Mouse (Mus musculus): ENCODE data around the gene Dnase1. TPM values are rescaled to one million over a fixed set of nuclear protein-coding genes. Genes with fewer than 3 reads are reported as not detected.
"Not testable (repeated sequence)": the region's sequence is repeated elsewhere in the genome, so short reads cannot be mapped to it uniquely, and the experiment has no call there.

The Dnase1 gene
- polyA plus RNA-seq, 1 experiment from 2014 or later = 5.1 TPM

DNA sequence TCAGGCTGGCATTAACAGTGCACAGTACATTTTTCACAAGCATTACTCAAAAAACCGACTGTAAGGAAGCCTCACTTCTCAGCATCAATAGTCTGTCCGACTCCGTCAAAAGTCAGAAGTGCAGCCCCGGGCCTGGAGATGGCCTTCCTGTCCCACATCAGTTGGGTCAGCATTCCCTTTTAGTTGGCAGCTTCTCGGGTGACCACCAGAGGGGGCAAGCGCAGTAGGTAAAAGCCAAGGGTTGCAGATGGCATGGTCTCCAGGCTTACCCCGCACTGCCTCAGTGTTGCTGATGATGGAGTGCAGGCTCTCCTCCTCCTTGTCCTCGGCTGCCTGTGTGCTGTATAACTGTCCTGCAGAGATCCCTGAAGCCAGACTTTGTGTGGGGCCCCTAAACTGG lies 31.8 kb downstream of the Dnase1 start:
- peak; percentile 57; the same call in 1 of the 2 replicates for ATAC-seq (ENCODE audit: low read depth)
- Histone ChIP-seq H3K4me3 (ENCODE audit: low read depth, low read length) (no peak overlapping the region), H3K27ac (replicated peaks; ENCODE audit: low read depth, low read length) (no peak overlapping the region), H3K9ac (ENCODE audit: low read depth, low read length) (no peak overlapping the region), H3K27me3 (replicated peaks; ENCODE audit: control insufficient read depth, insufficient read depth, low read length) (no peaks in the 10 kb centered on the region), H3K9me3 (ENCODE audit: control insufficient read depth, low read length) (no peaks in the 10 kb centered on the region), H3K4me1 (ENCODE audit: control insufficient read depth, insufficient read depth, low read length) (no peaks in the 10 kb centered on the region), H3K36me3 (ENCODE audit: control insufficient read depth, insufficient read depth, low read length) (peaks cover 52% of the 10 kb centered on the region), H3K4me2 (ENCODE audit: low read depth, low read length) (no peak overlapping the region)
- WGBS = 73% methylated on average over 8 of the region's 8 CpGs
- DNase-seq (ENCODE audit: low spot score) = peak; percentile 17

GRCm38 (mm10) chr16:4074297-4074696 lies 37.6 kb downstream of the Dnase1 start:
- Histone ChIP-seq H3K27ac (replicated peaks; ENCODE audit: low read depth, low read length) (no peak overlapping the region), H3K27me3 (replicated peaks; ENCODE audit: control insufficient read depth, insufficient read depth, low read length) (no peaks in the 10 kb centered on the region), H3K9ac (ENCODE audit: low read depth, low read length) (no peak overlapping the region), H3K9me3 (ENCODE audit: control insufficient read depth, low read length) (no peaks in the 10 kb centered on the region), H3K36me3 (ENCODE audit: control insufficient read depth, insufficient read depth, low read length) (no peaks in the 10 kb centered on the region), H3K4me1 (ENCODE audit: control insufficient read depth, insufficient read depth, low read length) (peaks cover 7% of the 10 kb centered on the region), H3K4me3 (ENCODE audit: low read depth, low read length) (no peak overlapping the region), H3K4me2 (ENCODE audit: low read depth, low read length) (no peak overlapping the region)
- 56% methylated on average over 6 of the region's 6 CpGs for WGBS
- ATAC-seq (ENCODE audit: low read depth) (no peak), DNase-seq (ENCODE audit: low spot score) (no peak)

- H3K4me1 ChIP-seq (ENCODE audit: control insufficient read depth, insufficient read depth, low read length) = peaks cover 7% of the 10 kb centered on the region
- 71% methylated on average over 3 of the region's 3 CpGs for WGBS
Measured at GRCm38 (mm10) chr16:4074836-4075235, 38.1 kb downstream of the Dnase1 start.

GRCm38 (mm10) chr16:4077384-4078061 lies 40.8 kb downstream of the Dnase1 start, which contains the start of gene Trap1:
Gene Trap1, minus strand, starts transcription at chr16:4077827.
- ATAC-seq (ENCODE audit: low read depth) (peak; percentile 97), DNase-seq (ENCODE audit: low spot score) (peak; percentile 92)
- Histone ChIP-seq H3K9ac (ENCODE audit: low read depth, low read length) (peak within 1 kb of the TSS; percentile 91), H3K4me3 (ENCODE audit: low read depth, low read length) (peak within 1 kb of the TSS; percentile 89), H3K36me3 (ENCODE audit: control insufficient read depth, insufficient read depth, low read length) (peaks cover 12% of the 10 kb centered on the region; the same call in 1 of the 2 replicates), H3K27me3 (replicated peaks; ENCODE audit: control insufficient read depth, insufficient read depth, low read length) (no peaks in the 10 kb centered on the region), H3K27ac (replicated peaks; ENCODE audit: low read depth, low read length) (peak within 1 kb of the TSS; percentile 90), H3K4me2 (ENCODE audit: low read depth, low read length) (peak within 1 kb of the TSS; percentile 66), H3K4me1 (ENCODE audit: control insufficient read depth, insufficient read depth, low read length) (peaks cover 7% of the 10 kb centered on the region), H3K9me3 (ENCODE audit: control insufficient read depth, low read length) (no peaks in the 10 kb centered on the region)
- WGBS = under 1% methylated on average over 41 of the region's 58 CpGs

More at GRCm38 (mm10) chr16:4074836-4075235, 38.1 kb downstream of the Dnase1 start:
- ATAC-seq (ENCODE audit: low read depth) (no peak), DNase-seq (ENCODE audit: low spot score) (no peak)
- Histone ChIP-seq H3K4me3 (ENCODE audit: low read depth, low read length) (no peak overlapping the region), H3K9ac (ENCODE audit: low read depth, low read length) (no peak overlapping the region), H3K36me3 (ENCODE audit: control insufficient read depth, insufficient read depth, low read length) (no peaks in the 10 kb centered on the region), H3K27me3 (replicated peaks; ENCODE audit: control insufficient read depth, insufficient read depth, low read length) (no peaks in the 10 kb centered on the region), H3K9me3 (ENCODE audit: control insufficient read depth, low read length) (no peaks in the 10 kb centered on the region), H3K4me2 (ENCODE audit: low read depth, low read length) (no peak overlapping the region), H3K27ac (replicated peaks; ENCODE audit: low read depth, low read length) (no peak overlapping the region)

DNA sequence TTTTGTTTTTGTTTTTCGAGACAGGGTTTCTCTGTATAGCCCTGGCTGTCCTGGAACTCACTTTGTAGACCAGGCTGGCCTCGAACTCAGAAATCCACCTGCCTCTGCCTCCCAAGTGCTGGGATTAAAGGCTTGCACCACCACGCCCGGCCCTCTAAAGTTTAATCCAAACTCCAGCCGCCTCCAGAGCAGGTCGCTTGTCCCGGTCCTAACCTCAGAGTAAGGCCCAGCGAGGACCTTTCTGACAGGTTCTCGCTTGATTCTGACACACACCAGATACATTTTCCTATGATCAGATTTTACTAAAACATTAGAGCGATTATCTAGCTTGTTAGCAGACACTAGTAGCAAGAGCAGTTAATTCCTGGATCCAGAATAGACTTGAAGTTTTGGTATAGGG lies 41.6 kb downstream of the Dnase1 start:
- peak overlapping the region; percentile 66 for H3K4me2 ChIP-seq (ENCODE audit: low read depth, low read length)
- not testable (repeated sequence) for H3K27ac ChIP-seq (replicated peaks; ENCODE audit: low read depth, low read length); H3K27me3 ChIP-seq (replicated peaks; ENCODE audit: control insufficient read depth, insufficient read depth, low read length); H3K9me3 ChIP-seq (ENCODE audit: control insufficient read depth, low read length); H3K4me1 ChIP-seq (ENCODE audit: control insufficient read depth, insufficient read depth, low read length); ATAC-seq (ENCODE audit: low read depth); DNase-seq (ENCODE audit: low spot score)
- WGBS = 72% methylated on average over 10 of the region's 10 CpGs
- peak overlapping the region; percentile 89 for H3K4me3 ChIP-seq (ENCODE audit: low read depth, low read length)
- H3K9ac ChIP-seq (ENCODE audit: low read depth, low read length) = peak overlapping the region; percentile 91; the same call in 1 of the 2 replicates
- H3K36me3 ChIP-seq (ENCODE audit: control insufficient read depth, insufficient read depth, low read length) = peaks cover 16% of the 10 kb centered on the region

- peaks cover 28% of the 10 kb centered on the region for H3K36me3 ChIP-seq (ENCODE audit: control insufficient read depth, insufficient read depth, low read length)
- no peaks in the 10 kb centered on the region for H3K27me3 ChIP-seq (replicated peaks; ENCODE audit: control insufficient read depth, insufficient read depth, low read length)
- no peak overlapping the region for H3K27ac ChIP-seq (replicated peaks; ENCODE audit: low read depth, low read length)
- no peak overlapping the region for H3K4me2 ChIP-seq (ENCODE audit: low read depth, low read length)
- DNase-seq (ENCODE audit: low spot score) = no peak
- H3K4me3 ChIP-seq (ENCODE audit: low read depth, low read length) = no peak overlapping the region
- peaks cover 7% of the 10 kb centered on the region for H3K4me1 ChIP-seq (ENCODE audit: control insufficient read depth, insufficient read depth, low read length)
- no peak overlapping the region for H3K9ac ChIP-seq (ENCODE audit: low read depth, low read length)
- no peaks in the 10 kb centered on the region for H3K9me3 ChIP-seq (ENCODE audit: control insufficient read depth, low read length)
- ATAC-seq (ENCODE audit: low read depth) = no peak
- 77% methylated on average over 1 of the region's 1 CpGs for WGBS
Measured at GRCm38 (mm10) chr16:4079656-4080055, 42.9 kb downstream of the Dnase1 start.

DNA sequence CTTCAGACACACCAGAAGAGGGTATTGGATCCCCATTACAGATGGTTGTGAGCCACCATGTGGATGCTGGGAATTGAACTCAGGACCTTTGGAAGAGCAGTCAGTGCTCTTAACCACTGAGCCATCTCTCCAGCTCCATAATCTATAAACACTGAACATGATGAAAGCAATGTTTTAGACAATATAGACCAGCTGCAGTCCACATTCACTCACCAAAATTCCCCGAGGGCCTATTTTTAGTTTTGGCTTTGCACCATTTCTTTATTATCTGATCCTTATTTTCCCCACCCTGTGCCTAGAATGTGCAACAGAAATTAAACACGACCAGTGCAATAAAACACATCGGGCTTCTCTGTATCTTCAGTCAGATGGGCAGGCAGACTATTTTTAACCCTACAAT lies 43.7 kb downstream of the Dnase1 start:
- H3K27ac ChIP-seq (replicated peaks; ENCODE audit: low read depth, low read length); H3K4me3 ChIP-seq (ENCODE audit: low read depth, low read length); H3K4me1 ChIP-seq (ENCODE audit: control insufficient read depth, insufficient read depth, low read length); DNase-seq (ENCODE audit: low spot score); ATAC-seq (ENCODE audit: low read depth); H3K9me3 ChIP-seq (ENCODE audit: control insufficient read depth, low read length); H3K4me2 ChIP-seq (ENCODE audit: low read depth, low read length); H3K27me3 ChIP-seq (replicated peaks; ENCODE audit: control insufficient read depth, insufficient read depth, low read length); H3K9ac ChIP-seq (ENCODE audit: low read depth, low read length): not testable (repeated sequence)
- peaks cover 36% of the 10 kb centered on the region for H3K36me3 ChIP-seq (ENCODE audit: control insufficient read depth, insufficient read depth, low read length)
- 71% methylated on average over 3 of the region's 3 CpGs for WGBS

DNA sequence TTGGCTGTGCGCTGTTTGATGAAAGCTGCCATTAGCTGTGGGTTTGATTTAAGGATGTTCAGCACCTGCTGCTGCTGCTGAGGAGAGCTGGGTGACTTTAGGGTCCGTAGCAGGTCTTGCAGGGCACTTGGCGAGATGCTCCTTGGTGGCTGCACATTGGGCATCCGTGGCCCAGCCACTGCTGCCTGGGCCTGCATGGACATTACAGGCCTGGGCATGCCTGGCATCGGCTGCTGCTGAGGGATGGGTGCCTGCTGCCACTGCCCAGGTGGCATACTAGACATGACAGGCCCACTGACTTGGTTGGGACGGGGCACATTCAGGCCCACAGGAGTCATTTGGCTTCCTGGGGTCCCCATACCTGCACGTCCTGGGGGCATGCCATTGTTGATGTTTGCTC lies 48.3 kb downstream of the Dnase1 start:
- no peaks in the 10 kb centered on the region for H3K9me3 ChIP-seq (ENCODE audit: control insufficient read depth, low read length)
- 97% methylated on average over 7 of the region's 7 CpGs for WGBS
- peaks cover 82% of the 10 kb centered on the region for H3K36me3 ChIP-seq (ENCODE audit: control insufficient read depth, insufficient read depth, low read length)
- H3K4me2 ChIP-seq (ENCODE audit: low read depth, low read length) = no peak overlapping the region
- H3K27me3 ChIP-seq (replicated peaks; ENCODE audit: control insufficient read depth, insufficient read depth, low read length) = no peaks in the 10 kb centered on the region
- no peak overlapping the region for H3K4me3 ChIP-seq (ENCODE audit: low read depth, low read length)
- H3K27ac ChIP-seq (replicated peaks; ENCODE audit: low read depth, low read length) = no peak overlapping the region
- H3K9ac ChIP-seq (ENCODE audit: low read depth, low read length) = no peak overlapping the region
- H3K4me1 ChIP-seq (ENCODE audit: control insufficient read depth, insufficient read depth, low read length) = no peaks in the 10 kb centered on the region
- ATAC-seq (ENCODE audit: low read depth) (no peak), DNase-seq (ENCODE audit: low spot score) (no peak)

DNA sequence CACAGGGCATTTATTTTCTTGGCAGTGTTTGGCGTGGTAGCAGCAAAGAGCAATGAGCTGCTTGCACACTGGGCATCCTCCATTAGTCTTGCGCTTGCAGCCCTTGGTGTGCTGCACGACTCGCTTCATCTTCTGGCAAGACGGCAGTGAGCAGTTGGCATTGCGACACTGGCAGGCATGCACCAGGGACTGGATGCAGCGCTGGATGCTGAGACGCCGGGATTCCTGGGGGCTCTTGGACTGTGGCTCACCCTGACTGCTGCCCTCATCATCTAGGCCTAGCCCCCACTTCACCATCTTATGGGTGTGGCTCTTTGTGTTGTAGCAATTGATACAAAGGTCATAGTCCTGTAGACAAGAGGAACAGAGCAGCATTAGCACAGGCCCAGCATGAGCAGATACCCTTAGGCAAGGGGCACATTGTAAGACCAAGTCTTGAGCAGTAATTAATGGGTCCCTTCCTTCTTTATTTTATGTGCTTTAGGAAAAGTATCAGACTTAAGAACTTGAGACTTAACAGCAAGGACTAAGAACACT lies 49.2 kb downstream of the Dnase1 start:
- WGBS = 95% methylated on average over 9 of the region's 9 CpGs
- no peaks in the 10 kb centered on the region for H3K4me1 ChIP-seq (ENCODE audit: control insufficient read depth, insufficient read depth, low read length)
- no peak overlapping the region for H3K4me2 ChIP-seq (ENCODE audit: low read depth, low read length)
- no peak overlapping the region for H3K4me3 ChIP-seq (ENCODE audit: low read depth, low read length)
- H3K27ac ChIP-seq (replicated peaks; ENCODE audit: low read depth, low read length) = no peak overlapping the region
- no peak for ATAC-seq (ENCODE audit: low read depth)
- no peaks in the 10 kb centered on the region for H3K9me3 ChIP-seq (ENCODE audit: control insufficient read depth, low read length)
- DNase-seq (ENCODE audit: low spot score) = no peak
- no peak overlapping the region for H3K9ac ChIP-seq (ENCODE audit: low read depth, low read length)
- H3K36me3 ChIP-seq (ENCODE audit: control insufficient read depth, insufficient read depth, low read length) = peaks cover 91% of the 10 kb centered on the region
- no peaks in the 10 kb centered on the region for H3K27me3 ChIP-seq (replicated peaks; ENCODE audit: control insufficient read depth, insufficient read depth, low read length)
